Mouse (Mus musculus): ENCODE results near the gene Ppil4.

DNA sequence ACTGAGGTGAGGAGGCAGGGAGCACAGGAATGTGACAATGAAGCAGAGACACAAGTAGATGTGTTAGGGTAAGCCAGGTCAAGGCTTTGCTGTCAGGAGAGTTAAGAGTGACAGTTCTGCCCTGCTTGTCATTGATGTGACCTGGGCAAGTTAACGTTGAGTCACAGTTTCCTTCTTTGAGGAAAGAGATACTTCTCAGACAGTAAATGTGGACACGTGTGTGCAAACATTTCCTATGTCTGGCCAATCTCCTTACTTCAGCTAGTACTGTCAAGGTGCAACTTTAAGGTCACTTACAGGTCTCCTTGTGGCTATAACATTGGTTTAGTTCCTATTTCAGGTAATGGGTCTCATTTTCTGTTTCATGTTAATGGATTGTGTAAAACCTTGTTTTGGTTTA, 23.8 kb downstream of the Ppil4 start:
- TF ChIP-seq CTCF (IDR thresholded peaks at IDR 0.05; ENCODE audit: low read depth) (no peak), EP300 (IDR thresholded peaks at IDR 0.05; ENCODE audit: low read depth) (no peak)
